Mouse (Mus musculus): ENCODE data around the gene Aqp2. TPM values are rescaled to one million over a fixed set of nuclear protein-coding genes. Genes with fewer than 3 reads are reported as not detected.

The Aqp2 gene
- polyA plus RNA-seq (2014; fragmentation: Illumina TruSeq; extraction: RNeasy Lipid Tissue Mini Kit (QIAGEN cat#74804); ENCODE audit: low read depth, low replicate concordance): not detected

DNA sequence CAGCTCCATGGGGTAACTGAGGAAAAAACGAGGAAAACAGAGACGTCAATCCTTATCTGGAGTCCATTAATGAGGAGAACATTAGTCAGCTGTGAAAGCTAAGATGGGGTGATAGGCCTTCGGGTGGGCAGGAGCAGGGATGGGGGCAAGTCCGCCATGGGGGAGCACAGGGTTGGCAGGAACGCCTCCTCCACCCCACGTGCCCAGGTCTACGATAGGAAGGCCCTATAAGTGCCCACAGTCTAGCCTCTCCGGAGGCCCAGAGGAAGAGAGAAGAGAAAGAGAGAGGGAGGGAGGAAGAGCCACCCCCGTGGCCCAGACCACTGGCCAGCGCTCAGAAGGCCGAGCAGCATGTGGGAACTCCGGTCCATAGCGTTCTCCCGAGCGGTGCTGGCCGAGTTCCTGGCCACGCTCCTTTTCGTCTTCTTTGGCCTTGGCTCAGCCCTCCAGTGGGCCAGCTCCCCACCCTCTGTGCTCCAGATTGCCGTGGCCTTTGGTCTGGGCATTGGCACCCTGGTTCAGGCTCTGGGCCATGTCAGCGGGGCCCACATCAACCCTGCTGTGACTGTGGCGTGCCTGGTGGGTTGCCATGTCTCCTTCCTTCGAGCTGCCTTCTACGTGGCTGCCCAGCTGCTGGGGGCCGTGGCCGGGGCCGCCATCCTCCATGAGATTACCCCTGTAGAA is at the start of gene Aqp2:
Gene Aqp2 (plus strand): TSS at position 254 of the 684 bp plus-strand sequence.

GRCm38 (mm10) chr15:99590429-99591084 is 11.7 kb downstream of the Aqp2 start, which contains the start of gene Aqp5:
Gene Aqp5 (plus strand): TSS chr15:99590782.

GRCm38 (mm10) chr15:99600986-99601822 is 22.3 kb downstream of the Aqp2 start, which contains the start of gene Aqp6:
Gene Aqp6 (plus strand): TSS chr15:99601400.

Other genes starting within 250 kb of the Aqp2 start
- gene Fmnl3, start 208.6 kb upstream of the Aqp2 start, polyA plus RNA-seq (2014; fragmentation: Illumina TruSeq; extraction: RNeasy Lipid Tissue Mini Kit (QIAGEN cat#74804); ENCODE audit: low read depth, low replicate concordance): 1.1 TPM
- 369 TPM for gene Tmbim6, start 186.2 kb upstream of the Aqp2 start, polyA plus RNA-seq (2014; fragmentation: Illumina TruSeq; extraction: RNeasy Lipid Tissue Mini Kit (QIAGEN cat#74804); ENCODE audit: low read depth, low replicate concordance)
- not detected for gene Nckap5l, start 121.3 kb upstream of the Aqp2 start, polyA plus RNA-seq (2014; fragmentation: Illumina TruSeq; extraction: RNeasy Lipid Tissue Mini Kit (QIAGEN cat#74804); ENCODE audit: low read depth, low replicate concordance)
- gene Bcdin3d, start 104.3 kb upstream of the Aqp2 start, polyA plus RNA-seq (2014; fragmentation: Illumina TruSeq; extraction: RNeasy Lipid Tissue Mini Kit (QIAGEN cat#74804); ENCODE audit: low read depth, low replicate concordance): 2.3 TPM
- gene Faim2, start 50.9 kb upstream of the Aqp2 start, polyA plus RNA-seq (2014; fragmentation: Illumina TruSeq; extraction: RNeasy Lipid Tissue Mini Kit (QIAGEN cat#74804); ENCODE audit: low read depth, low replicate concordance): 0.28 TPM
- gene Aqp5, start 11.7 kb downstream of the Aqp2 start, polyA plus RNA-seq (2014; fragmentation: Illumina TruSeq; extraction: RNeasy Lipid Tissue Mini Kit (QIAGEN cat#74804); ENCODE audit: low read depth, low replicate concordance): not detected
- gene Aqp6, start 22.3 kb downstream of the Aqp2 start, polyA plus RNA-seq (2014; fragmentation: Illumina TruSeq; extraction: RNeasy Lipid Tissue Mini Kit (QIAGEN cat#74804); ENCODE audit: low read depth, low replicate concordance): not detected
- gene Racgap1, start 72.6 kb downstream of the Aqp2 start, polyA plus RNA-seq (2014; fragmentation: Illumina TruSeq; extraction: RNeasy Lipid Tissue Mini Kit (QIAGEN cat#74804); ENCODE audit: low read depth, low replicate concordance): 11.0 TPM
- gene Asic1, start 91.3 kb downstream of the Aqp2 start, polyA plus RNA-seq (2014; fragmentation: Illumina TruSeq; extraction: RNeasy Lipid Tissue Mini Kit (QIAGEN cat#74804); ENCODE audit: low read depth, low replicate concordance): not detected
- gene Smarcd1, start 123.1 kb downstream of the Aqp2 start, polyA plus RNA-seq (2014; fragmentation: Illumina TruSeq; extraction: RNeasy Lipid Tissue Mini Kit (QIAGEN cat#74804); ENCODE audit: low read depth, low replicate concordance): 6.2 TPM
- not detected for gene Gm17349, start 126.4 kb downstream of the Aqp2 start, polyA plus RNA-seq (2014; fragmentation: Illumina TruSeq; extraction: RNeasy Lipid Tissue Mini Kit (QIAGEN cat#74804); ENCODE audit: low read depth, low replicate concordance)
- gene Gpd1, start 138.5 kb downstream of the Aqp2 start, polyA plus RNA-seq (2014; fragmentation: Illumina TruSeq; extraction: RNeasy Lipid Tissue Mini Kit (QIAGEN cat#74804); ENCODE audit: low read depth, low replicate concordance): 0.66 TPM
- 31.6 TPM for gene Cox14, start 146.6 kb downstream of the Aqp2 start, polyA plus RNA-seq (2014; fragmentation: Illumina TruSeq; extraction: RNeasy Lipid Tissue Mini Kit (QIAGEN cat#74804); ENCODE audit: low read depth, low replicate concordance)
- gene Cers5, start 193.8 kb downstream of the Aqp2 start, polyA plus RNA-seq (2014; fragmentation: Illumina TruSeq; extraction: RNeasy Lipid Tissue Mini Kit (QIAGEN cat#74804); ENCODE audit: low read depth, low replicate concordance): 62.7 TPM